Comparison of ENCODE assay signal across 14 mouse cellular contexts in genomic region chr5:31727456-31727855, GRCm38 (mm10). TPM values are rescaled to one million over a fixed set of nuclear protein-coding genes. Genes with fewer than 3 reads are reported as not detected.
DNase-seq lines count a peak whose midpoint lies in the region; ATAC-seq and TF ChIP-seq lines count a peak whose summit lies in the region.
"Had no signal": no experiment of that assay in that cellular context is flagged by ENCODE, and none has a peak within 500 bp of the region (broad histone marks: within the 10 kb centered on the region; RNA-seq: fewer than 3 reads in every experiment).

No protein-coding gene starts in this region.

- TF ChIP-seq CTCF in liver, adult 2 months (IDR thresholded peaks at IDR 0.05; ENCODE audit: low read depth, low read length): no peak

- no peak overlapping the region for H3K4me2 ChIP-seq in liver, embryonic 11.5 days
- H3K4me2 ChIP-seq: hindbrain, embryonic 12.5 days; limb, embryonic 15.5 days had no signal

- H3K27me3 ChIP-seq in heart, embryonic 10.5 days (ENCODE audit: insufficient read depth, poor library complexity, severe bottlenecking): no peaks in the 10 kb centered on the region
- no peaks in the 10 kb centered on the region for H3K27me3 ChIP-seq in liver, adult 2 months (ENCODE audit: control insufficient read depth, insufficient read depth, low read length)
- H3K27me3 ChIP-seq in liver, embryonic 11.5 days (replicated peaks; ENCODE audit: control insufficient read depth, insufficient read depth, low read length): no peaks in the 10 kb centered on the region
- H3K27me3 ChIP-seq: hindbrain, embryonic 12.5 days; limb, embryonic 15.5 days had no signal

- no peak for ATAC-seq in liver, embryonic 11.5 days (replicated peaks; ENCODE audit: low FRiP score)
- ATAC-seq in monocyte, adult 5-6 weeks (replicated peaks; ENCODE audit: insufficient number of reproducible peaks, low FRiP score, low TSS enrichment, poor library complexity, severe bottlenecking): peak; percentile 94
- ATAC-seq in CD4-positive, CD25-positive, alpha-beta regulatory T cell, adult 4 months: no peak
- ATAC-seq: inflammation-experienced regulatory T-cells, adult 6 months had no signal

- no peak overlapping the region for H3K9ac ChIP-seq in liver, adult 2 months (ENCODE audit: low read depth, low read length)
- H3K9ac ChIP-seq in liver, embryonic 11.5 days (ENCODE audit: low read depth, low read length): no peak overlapping the region
- H3K9ac ChIP-seq: hindbrain, embryonic 12.5 days; limb, embryonic 15.5 days had no signal

- WGBS in heart, embryonic 10.5 days: 75% methylated on average over 5 of the region's 5 CpGs
- 65% methylated on average over 5 of the region's 5 CpGs for WGBS in liver, adult 2 months
- WGBS in liver, embryonic 11.5 days: 54% methylated on average over 5 of the region's 5 CpGs

- no peaks in the 10 kb centered on the region for H3K4me1 ChIP-seq in heart, embryonic 10.5 days
- no peaks in the 10 kb centered on the region; the same call in 1 of the 2 replicates for H3K4me1 ChIP-seq in liver, adult 2 months (ENCODE audit: control insufficient read depth, insufficient read depth, low read length)
- no peaks in the 10 kb centered on the region for H3K4me1 ChIP-seq in liver, embryonic 11.5 days (replicated peaks; ENCODE audit: control insufficient read depth, insufficient read depth, low read length)
- H3K4me1 ChIP-seq: hindbrain, embryonic 12.5 days; limb, embryonic 15.5 days; midbrain, embryonic 10.5 days had no signal

- H3K36me3 ChIP-seq in heart, embryonic 10.5 days: no peaks in the 10 kb centered on the region
- H3K36me3 ChIP-seq in liver, adult 2 months (ENCODE audit: control insufficient read depth, insufficient read depth, low read length): no peaks in the 10 kb centered on the region
- H3K36me3 ChIP-seq in liver, embryonic 11.5 days (ENCODE audit: control insufficient read depth, insufficient read depth, low read length): no peaks in the 10 kb centered on the region
- H3K36me3 ChIP-seq: hindbrain, embryonic 12.5 days; limb, embryonic 15.5 days; midbrain, embryonic 10.5 days had no signal

- H3K9me3 ChIP-seq in heart, embryonic 10.5 days: no peaks in the 10 kb centered on the region
- no peaks in the 10 kb centered on the region for H3K9me3 ChIP-seq in liver, embryonic 11.5 days (ENCODE audit: control insufficient read depth, low read length)
- H3K9me3 ChIP-seq: hindbrain, embryonic 12.5 days; limb, embryonic 15.5 days; midbrain, embryonic 10.5 days had no signal

- H3K79me2 ChIP-seq in liver, adult 2 months (ENCODE audit: control insufficient read depth, insufficient read depth, low read length): peaks cover 4% of the 10 kb centered on the region; the same call in 1 of the 2 replicates

- H3K4me3 ChIP-seq in heart, embryonic 10.5 days: no peak overlapping the region
- H3K4me3 ChIP-seq in liver, adult 2 months (ENCODE audit: insufficient read depth, low read depth, low read length): no peak overlapping the region
- H3K4me3 ChIP-seq in liver, embryonic 11.5 days (ENCODE audit: low read depth, low read length): no peak overlapping the region
- H3K4me3 ChIP-seq: hindbrain, embryonic 12.5 days; limb, embryonic 15.5 days; midbrain, embryonic 10.5 days had no signal

- H3K27ac ChIP-seq in heart, embryonic 10.5 days: no peak overlapping the region
- no peak overlapping the region for H3K27ac ChIP-seq in liver, adult 2 months (replicated peaks; ENCODE audit: insufficient read depth, low read depth, low read length)
- no peak overlapping the region for H3K27ac ChIP-seq in liver, embryonic 11.5 days (ENCODE audit: low read depth, low read length)
- H3K27ac ChIP-seq: hindbrain, embryonic 12.5 days; limb, embryonic 15.5 days; midbrain, embryonic 10.5 days had no signal

- DNase-seq in heart, adult 9 months (ENCODE audit: low spot score in 2 of 2): peak; percentile 56 to 72
- DNase-seq in heart, embryonic 10.5 days (ENCODE audit: low spot score): no peak
- peak; percentile 51 for DNase-seq in liver, adult 2 months (ENCODE audit: extremely low read depth, low read depth, low spot score)
- no peak for DNase-seq in liver, embryonic 11.5 days (ENCODE audit: low spot score)
- peak; percentile 23 for DNase-seq in c-Kit-positive CD71-negative TER-119-negative erythroid progenitor cells, embryonic 14.5 days (ENCODE audit: low read depth)
- no peak for DNase-seq in ovary, adult 18-20 months (ENCODE audit: low spot score)
- DNase-seq: cerebellum, adult 9-11 months; thymus, postnatal 25 days had no signal

- TF ChIP-seq POLR2A in liver, adult 2 months (IDR thresholded peaks at IDR 0.05; ENCODE audit: extremely low read depth, insufficient read depth, low read length): no peak

RNA-seq across cellular contexts. Expression of gene Babam2, which starts 30.0 kb away (rescaled TPM):
- 40.8 and 43.6 TPM in 2 replicates for polyA plus RNA-seq in heart, embryonic 10.5 days (2016; fragmentation: Nextera tagmentation; extraction: Ambion mirVana)
- 18.9 and 25.0 TPM in 2 replicates for total RNA-seq in liver, adult 2 months (2014; rRNA removed)
- polyA plus RNA-seq in liver, adult 2 months (2012; rRNA removed): 16.0 and 20.1 TPM in 2 replicates
- 46.2 and 47.4 TPM in 2 replicates for polyA plus RNA-seq in liver, embryonic 11.5 days (2014; fragmentation: Nextera tagmentation; extraction: Ambion mirVana)
- 35.1 to 40.8 TPM (median 35.5 TPM) in 3 replicates for total RNA-seq in monocyte, adult 5-6 weeks (2017)
- polyA plus RNA-seq in CD4-positive, CD25-positive, alpha-beta regulatory T cell, adult 4 months (2017; shearing (Covaris generic)): 100 to 1,000 TPM; 104 to 119 TPM

RNA-seq across cellular contexts. Expression of gene Rbks, which starts 30.0 kb away (rescaled TPM):
- polyA plus RNA-seq in heart, embryonic 10.5 days (2016; fragmentation: Nextera tagmentation; extraction: Ambion mirVana): 6.2 and 6.8 TPM in 2 replicates
- total RNA-seq in liver, adult 2 months (2014; rRNA removed): 15.8 and 18.4 TPM in 2 replicates
- 11.4 and 11.6 TPM in 2 replicates for polyA plus RNA-seq in liver, adult 2 months (2012; rRNA removed)
- 24.6 and 24.8 TPM in 2 replicates for polyA plus RNA-seq in liver, embryonic 11.5 days (2014; fragmentation: Nextera tagmentation; extraction: Ambion mirVana)
- 4.1 to 17.8 TPM (median 6.9 TPM) in 3 replicates for total RNA-seq in monocyte, adult 5-6 weeks (2017)
- polyA plus RNA-seq in CD4-positive, CD25-positive, alpha-beta regulatory T cell, adult 4 months (2017; shearing (Covaris generic)): 10 to 100 TPM; 18.7 to 19.4 TPM

Comparison
In these comparisons a context has a peak if more than half of its experiments do, and no peak if none do; other contexts are left out.
1. DNase-seq: peak in heart, adult 9 months (2 of 2), liver, adult 2 months (single experiment) and c-Kit-positive CD71-negative TER-119-negative erythroid progenitor cells, embryonic 14.5 days (single experiment); none in heart, embryonic 10.5 days (single experiment), liver, embryonic 11.5 days (single experiment) and ovary, adult 18-20 months (single experiment).